Mouse (Mus musculus): ENCODE measurements around the gene Filip1. TPM values are rescaled to one million over a fixed set of nuclear protein-coding genes. Genes with fewer than 3 reads are reported as not detected.

Gene Filip1
- polyA plus RNA-seq, 1 experiment from 2014 or later = 5.3 TPM

DNA sequence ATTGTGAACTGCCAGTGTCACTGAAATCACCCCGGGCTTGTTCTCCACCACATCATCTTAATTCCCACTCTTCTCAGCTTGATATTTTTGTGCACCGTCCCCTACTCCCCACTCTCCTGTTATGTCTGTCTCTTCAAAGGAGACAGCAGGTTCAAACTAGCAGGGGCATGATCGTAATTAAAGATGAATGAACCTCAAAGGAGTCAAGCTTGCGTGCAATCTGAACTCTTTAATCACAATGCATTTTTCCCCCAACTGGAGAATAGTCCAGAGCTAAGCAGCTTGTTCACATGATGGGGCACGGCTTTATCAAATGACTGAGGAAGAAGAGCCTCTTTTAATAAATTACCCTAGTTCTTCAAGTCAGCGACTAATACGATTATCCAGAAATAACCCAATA is 187.1 kb downstream of the Filip1 start:
- Histone ChIP-seq H3K36me3 (ENCODE audit: control insufficient read depth, insufficient read depth) (no peaks in the 10 kb centered on the region), H3K4me3 (ENCODE audit: low read depth, low read length) (no peak overlapping the region), H3K27ac (ENCODE audit: low read depth, low read length) (no peak overlapping the region), H3K27me3 (replicated peaks; ENCODE audit: control insufficient read depth, insufficient read depth, low read length) (no peaks in the 10 kb centered on the region), H3K4me1 (replicated peaks; ENCODE audit: control insufficient read depth, insufficient read depth, low read length) (no peaks in the 10 kb centered on the region), H3K9ac (ENCODE audit: low read depth, low read length) (no peak overlapping the region), H3K9me3 (ENCODE audit: control insufficient read depth) (no peaks in the 10 kb centered on the region), H3K4me2 (replicated peaks; ENCODE audit: low read depth) (no peak overlapping the region)
- ATAC-seq = no peak
- TF ChIP-seq CTCF (IDR thresholded peaks at IDR 0.05; ENCODE audit: low read depth) = no peak
- WGBS = 90% methylated on average over 7 of the region's 7 CpGs

DNA sequence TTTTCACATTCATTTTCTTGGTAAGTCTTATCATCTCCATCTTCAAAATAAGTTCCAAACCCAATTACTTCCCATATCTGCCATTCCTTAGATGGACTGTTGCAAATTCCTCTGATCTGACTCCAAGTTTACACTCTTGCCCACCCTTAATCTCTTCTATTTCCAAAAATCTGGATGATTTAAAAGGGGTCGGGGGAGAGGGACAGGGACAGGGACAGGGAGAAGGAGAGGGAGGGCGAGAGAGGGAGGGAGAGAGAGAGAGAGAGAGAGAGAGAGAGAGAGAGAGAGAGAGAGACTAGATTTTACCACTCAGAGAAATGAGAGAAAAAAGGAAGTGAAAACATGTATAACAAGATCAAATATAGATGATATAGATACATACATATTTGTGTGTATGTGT is 188.8 kb downstream of the Filip1 start:
- H3K9me3 ChIP-seq (ENCODE audit: control insufficient read depth) = no peaks in the 10 kb centered on the region
- no peak overlapping the region for H3K9ac ChIP-seq (ENCODE audit: low read depth, low read length)
- ATAC-seq = no peak
- no peak overlapping the region for H3K4me2 ChIP-seq (replicated peaks; ENCODE audit: low read depth)
- no peaks in the 10 kb centered on the region for H3K27me3 ChIP-seq (replicated peaks; ENCODE audit: control insufficient read depth, insufficient read depth, low read length)
- 77% methylated on average over 2 of the region's 2 CpGs for WGBS
- TF ChIP-seq CTCF (IDR thresholded peaks at IDR 0.05; ENCODE audit: low read depth) = no peak
- H3K27ac ChIP-seq (ENCODE audit: low read depth, low read length) = no peak overlapping the region
- H3K36me3 ChIP-seq (ENCODE audit: control insufficient read depth, insufficient read depth) = no peaks in the 10 kb centered on the region
- no peak overlapping the region for H3K4me3 ChIP-seq (ENCODE audit: low read depth, low read length)
- H3K4me1 ChIP-seq (replicated peaks; ENCODE audit: control insufficient read depth, insufficient read depth, low read length) = no peaks in the 10 kb centered on the region

DNA sequence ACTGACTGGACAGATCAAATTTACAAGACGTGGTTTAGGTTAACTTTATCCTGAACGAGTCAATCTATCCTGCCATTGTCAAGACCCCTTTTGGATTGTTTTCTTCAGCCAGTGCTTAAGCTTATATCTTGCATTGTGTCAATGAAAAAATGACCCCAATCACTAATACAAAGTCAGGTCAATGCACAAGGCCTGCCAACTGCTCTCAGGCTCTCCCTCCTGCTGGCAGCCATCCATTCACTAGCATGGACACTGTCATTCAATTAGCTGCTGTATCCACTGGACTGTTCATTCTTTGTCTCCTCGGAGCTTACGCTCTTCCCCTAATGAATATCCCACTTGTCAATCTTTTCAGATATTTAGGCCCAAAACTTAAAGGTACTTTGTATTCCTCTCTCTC is 189.2 kb downstream of the Filip1 start:
- ATAC-seq = no peak
- H3K4me3 ChIP-seq (ENCODE audit: low read depth, low read length) = no peak overlapping the region
- 74% methylated on average over 4 of the region's 4 CpGs for WGBS
- no peak overlapping the region for H3K9ac ChIP-seq (ENCODE audit: low read depth, low read length)
- H3K36me3 ChIP-seq (ENCODE audit: control insufficient read depth, insufficient read depth) = no peaks in the 10 kb centered on the region
- no peaks in the 10 kb centered on the region for H3K27me3 ChIP-seq (replicated peaks; ENCODE audit: control insufficient read depth, insufficient read depth, low read length)
- no peak overlapping the region for H3K4me2 ChIP-seq (replicated peaks; ENCODE audit: low read depth)
- H3K4me1 ChIP-seq (replicated peaks; ENCODE audit: control insufficient read depth, insufficient read depth, low read length) = no peaks in the 10 kb centered on the region
- TF ChIP-seq CTCF (IDR thresholded peaks at IDR 0.05; ENCODE audit: low read depth) = no peak
- H3K27ac ChIP-seq (ENCODE audit: low read depth, low read length) = no peak overlapping the region
- no peaks in the 10 kb centered on the region for H3K9me3 ChIP-seq (ENCODE audit: control insufficient read depth)

DNA sequence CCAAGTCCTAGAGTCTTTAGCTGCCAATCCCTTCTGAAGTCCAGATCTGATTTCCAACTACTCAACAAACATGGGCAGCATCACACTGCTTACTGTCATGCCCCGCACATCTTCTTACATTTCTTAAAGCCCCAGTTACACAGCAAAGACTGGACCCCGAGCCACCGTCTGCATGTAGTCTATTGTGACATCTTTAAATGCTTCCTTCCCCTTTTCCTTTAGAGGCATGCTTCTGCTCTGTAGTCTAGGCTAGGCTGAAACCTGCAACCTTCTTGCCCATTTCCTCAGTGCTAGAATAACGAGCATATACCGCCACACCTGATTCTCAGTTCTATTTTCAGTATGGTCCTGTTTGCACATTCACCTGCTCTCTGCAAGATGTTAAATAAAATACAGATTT is 196.2 kb downstream of the Filip1 start:
- H3K4me3 ChIP-seq (ENCODE audit: low read depth, low read length) = no peak overlapping the region
- no peak for ATAC-seq

DNA sequence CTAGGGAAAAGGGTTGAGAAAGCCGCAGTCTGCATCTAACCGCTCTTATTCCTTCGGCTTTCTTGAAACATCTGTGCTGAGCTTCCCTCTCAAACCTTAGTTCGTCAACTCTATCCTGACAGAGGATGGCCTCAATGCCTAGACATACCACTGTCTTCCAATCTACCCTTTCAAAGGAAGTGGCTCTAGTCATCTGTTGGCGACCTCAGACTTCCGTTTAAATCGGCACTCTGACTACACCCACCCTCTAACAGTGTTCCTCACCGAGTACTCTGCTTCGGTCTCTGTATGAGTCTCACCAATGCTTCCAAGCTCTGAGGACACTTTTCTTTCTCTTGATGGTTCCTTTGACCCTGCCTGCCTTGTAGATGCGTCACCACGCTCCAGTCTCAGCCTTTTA is 196.6 kb downstream of the Filip1 start:
- Histone ChIP-seq H3K4me3 (ENCODE audit: low read depth, low read length) (no peak overlapping the region), H3K9ac (ENCODE audit: low read depth, low read length) (no peak overlapping the region), H3K36me3 (ENCODE audit: control insufficient read depth, insufficient read depth) (no peaks in the 10 kb centered on the region; the same call in 1 of the 2 replicates), H3K27me3 (replicated peaks; ENCODE audit: control insufficient read depth, insufficient read depth, low read length) (no peaks in the 10 kb centered on the region), H3K4me1 (replicated peaks; ENCODE audit: control insufficient read depth, insufficient read depth, low read length) (no peaks in the 10 kb centered on the region), H3K4me2 (replicated peaks; ENCODE audit: low read depth) (no peak overlapping the region), H3K27ac (ENCODE audit: low read depth, low read length) (no peak overlapping the region), H3K9me3 (ENCODE audit: control insufficient read depth) (no peaks in the 10 kb centered on the region)
- ATAC-seq = no peak
- WGBS = 85% methylated on average over 11 of the region's 11 CpGs
- no peak for TF ChIP-seq CTCF (IDR thresholded peaks at IDR 0.05; ENCODE audit: low read depth)

More for the DNA sequence above, 196.2 kb downstream of the Filip1 start:
- Histone ChIP-seq H3K9me3 (ENCODE audit: control insufficient read depth) (no peaks in the 10 kb centered on the region), H3K4me1 (replicated peaks; ENCODE audit: control insufficient read depth, insufficient read depth, low read length) (no peaks in the 10 kb centered on the region), H3K27ac (ENCODE audit: low read depth, low read length) (no peak overlapping the region), H3K9ac (ENCODE audit: low read depth, low read length) (no peak overlapping the region), H3K27me3 (replicated peaks; ENCODE audit: control insufficient read depth, insufficient read depth, low read length) (no peaks in the 10 kb centered on the region), H3K36me3 (ENCODE audit: control insufficient read depth, insufficient read depth) (no peaks in the 10 kb centered on the region; the same call in 1 of the 2 replicates), H3K4me2 (replicated peaks; ENCODE audit: low read depth) (no peak overlapping the region)
- 90% methylated on average over 5 of the region's 5 CpGs for WGBS
- no peak for TF ChIP-seq CTCF (IDR thresholded peaks at IDR 0.05; ENCODE audit: low read depth)

DNA sequence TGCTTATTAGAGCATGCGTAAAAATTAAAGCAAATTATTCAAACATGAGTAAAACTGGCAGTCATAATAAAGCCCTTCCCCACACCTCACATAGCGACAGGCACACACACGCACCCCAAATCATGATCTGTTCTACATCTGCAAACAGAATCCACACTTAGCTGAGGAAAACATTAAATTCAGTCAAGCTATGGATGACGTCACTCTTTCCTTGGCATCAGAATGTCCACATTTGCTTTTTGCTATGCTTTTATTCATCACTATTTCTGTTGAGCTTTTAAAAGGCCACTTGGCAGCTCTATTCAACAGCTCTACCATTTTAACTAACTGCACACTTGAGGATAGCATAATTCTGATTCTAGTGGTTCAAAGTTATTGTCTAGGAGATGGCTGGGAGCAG is 198.1 kb downstream of the Filip1 start:
- no peaks in the 10 kb centered on the region for H3K4me1 ChIP-seq (replicated peaks; ENCODE audit: control insufficient read depth, insufficient read depth, low read length)
- H3K4me2 ChIP-seq (replicated peaks; ENCODE audit: low read depth) = no peak overlapping the region
- no peak overlapping the region for H3K4me3 ChIP-seq (ENCODE audit: low read depth, low read length)
- H3K27ac ChIP-seq (ENCODE audit: low read depth, low read length) = no peak overlapping the region
- H3K27me3 ChIP-seq (replicated peaks; ENCODE audit: control insufficient read depth, insufficient read depth, low read length) = no peaks in the 10 kb centered on the region
- no peak for ATAC-seq
- WGBS = 82% methylated on average over 4 of the region's 4 CpGs
- TF ChIP-seq CTCF (IDR thresholded peaks at IDR 0.05; ENCODE audit: low read depth) = no peak
- H3K36me3 ChIP-seq (ENCODE audit: control insufficient read depth, insufficient read depth) = no peaks in the 10 kb centered on the region; the same call in 1 of the 2 replicates
- no peaks in the 10 kb centered on the region for H3K9me3 ChIP-seq (ENCODE audit: control insufficient read depth)
- no peak overlapping the region for H3K9ac ChIP-seq (ENCODE audit: low read depth, low read length)

All from intestine, postnatal 0 days (tissue).